Mouse (Mus musculus) stomach, embryonic 15.5 days (tissue): ENCODE measurements around the gene Rnps1. TPM values are rescaled to one million over a fixed set of nuclear protein-coding genes. Genes with fewer than 3 reads are reported as not detected.

Source experiments
- ATAC-seq: fragments of 200-750 bp; cut with Nextera tagmentation; 2 replicates; pipeline ENCODE4 v1.8.0; 2017; ENCODE audit warnings: low read depth, moderate number of reproducible peaks, moderate TSS enrichment; ENCODE audit not compliant: insufficient read depth, low FRiP score
- H3K27ac ChIP-seq: fragments of 300-500 bp; sonication (generic); 2 replicates; pipeline ENCODE4 v1.5.1; 2015; ENCODE audit warnings: mild to moderate bottlenecking, inconsistent platforms
- H3K27me3 ChIP-seq: fragments of 300-500 bp; sonication (generic); replicated peaks from 2 replicates; pipeline ENCODE4 v1.6.1; 2015; ENCODE audit warnings: inconsistent platforms
- H3K36me3 ChIP-seq: fragments of 300-500 bp; sonication (generic); 2 replicates; pipeline ENCODE4 v1.6.1; 2015; ENCODE audit warnings: inconsistent platforms
- H3K4me1 ChIP-seq: fragments of 300-500 bp; sonication (generic); 2 replicates; pipeline ENCODE4 v1.6.1; 2015; ENCODE audit warnings: inconsistent platforms
- H3K4me2 ChIP-seq: fragments of 300-500 bp; sonication (generic); 2 replicates; pipeline ENCODE4 v1.6.1; 2015; ENCODE audit warnings: mild to moderate bottlenecking, inconsistent platforms
- H3K4me3 ChIP-seq: fragments of 300-500 bp; sonication (generic); replicated peaks from 2 replicates; pipeline ENCODE4 v1.5.1; 2015; ENCODE audit warnings: inconsistent platforms
- H3K9ac ChIP-seq: fragments of 300-500 bp; sonication (generic); 2 replicates; pipeline ENCODE4 v1.6.1; 2015; ENCODE audit warnings: inconsistent platforms
- H3K9me3 ChIP-seq: fragments of 300-500 bp; sonication (generic); 2 replicates; pipeline ENCODE4 v1.6.1; 2016; ENCODE audit warnings: inconsistent platforms
- WGBS: fragments of 180-500 bp; shearing (Covaris S2); methylation state at CpG from one replicate; pipeline ENCODE4 v1.1.7; 2015; 5-methylcytosine and 5-hydroxymethylcytosine counted together
- polyA plus RNA-seq: library from polyadenylated mRNA; unstranded; fragments of >200 nt; fragmentation: Nextera tagmentation; extraction: Ambion mirVana; gene quantifications from 2 replicates; pipeline ENCODE4 v1.2.1, GENCODE M21; 2015

Rnps1 gene
- polyA plus RNA-seq, 1 experiment from 2014 or later, result 230 TPM

GRCm38 (mm10) chr17:24474557-24474956 lies 60.2 kb downstream of the Rnps1 start:
- ATAC-seq, result no peak
- Histone ChIP-seq H3K4me3 (no peak overlapping the region), H3K27ac (no peak overlapping the region; the same call in 1 of the 2 replicates), H3K4me2 (no peak overlapping the region), H3K9me3 (no peaks in the 10 kb centered on the region), H3K9ac (no peak overlapping the region), H3K27me3 (no peaks in the 10 kb centered on the region), H3K36me3 (peaks cover 34% of the 10 kb centered on the region), H3K4me1 (peaks cover 44% of the 10 kb centered on the region)
- WGBS, result 78% methylated on average over 5 of the region's 5 CpGs

Other genes with a start within 250 kb of the Rnps1 start
- gene Atp6v0c, start 244.9 kb upstream of the Rnps1 start, polyA plus RNA-seq, result 495 and 512 TPM in 2 replicates
- 5.0 and 6.3 TPM in 2 replicates for gene Tbc1d24, start 209.0 kb upstream of the Rnps1 start, polyA plus RNA-seq
- gene Ntn3, start 205.0 kb upstream of the Rnps1 start, polyA plus RNA-seq, result 8.1 and 8.5 TPM in 2 replicates
- 9.8 and 10.0 TPM in 2 replicates for gene Tedc2, start 193.7 kb upstream of the Rnps1 start, polyA plus RNA-seq
- 54.2 and 55.0 TPM in 2 replicates for gene Ccnf, start 163.1 kb upstream of the Rnps1 start, polyA plus RNA-seq
- 0.09 and 0.23 TPM in 2 replicates for gene Abca17, start 63.5 kb upstream of the Rnps1 start, polyA plus RNA-seq
- 11.9 TPM in 2 replicates for gene Abca3, start 62.6 kb upstream of the Rnps1 start, polyA plus RNA-seq
- gene Eci1, start 12.1 kb downstream of the Rnps1 start, polyA plus RNA-seq, result 137 and 157 TPM in 2 replicates
- 2.7 and 4.6 TPM in 2 replicates for gene Dnase1l2, start 28.5 kb downstream of the Rnps1 start, polyA plus RNA-seq
- gene E4f1, start 55.7 kb downstream of the Rnps1 start, polyA plus RNA-seq, result 30.8 and 33.7 TPM in 2 replicates
- gene Pgp, start 55.8 kb downstream of the Rnps1 start, polyA plus RNA-seq, result 64.6 and 65.3 TPM in 2 replicates
- gene Bricd5, start 59.3 kb downstream of the Rnps1 start, polyA plus RNA-seq, result 0.31 TPM in 1 of 2 replicates, not detected in the other
- 25.0 and 30.5 TPM in 2 replicates for gene Mlst8, start 64.5 kb downstream of the Rnps1 start, polyA plus RNA-seq
- 2.6 and 3.0 TPM in 2 replicates for gene Caskin1, start 74.0 kb downstream of the Rnps1 start, polyA plus RNA-seq
- 82.7 and 84.2 TPM in 2 replicates for gene Traf7, start 113.4 kb downstream of the Rnps1 start, polyA plus RNA-seq
- gene Rab26, start 119.6 kb downstream of the Rnps1 start, polyA plus RNA-seq, result 8.3 and 11.6 TPM in 2 replicates
- 27.3 and 29.0 TPM in 2 replicates for gene Pkd1, start 135.3 kb downstream of the Rnps1 start, polyA plus RNA-seq
- gene Tsc2, start 218.1 kb downstream of the Rnps1 start, polyA plus RNA-seq, result 45.4 TPM in 2 replicates
- gene Nthl1, start 218.1 kb downstream of the Rnps1 start, polyA plus RNA-seq, result 18.7 and 20.3 TPM in 2 replicates
- 51.0 and 53.7 TPM in 2 replicates for gene Slc9a3r2, start 235.8 kb downstream of the Rnps1 start, polyA plus RNA-seq
- 0.30 and 0.46 TPM in 2 replicates for gene Npw, start 243.9 kb downstream of the Rnps1 start, polyA plus RNA-seq